Mouse (Mus musculus) heart, adult 8-10 months (tissue): ENCODE results near the gene Oip5. TPM values are rescaled to one million over a fixed set of nuclear protein-coding genes. Genes with fewer than 3 reads are reported as not detected.
A peak's percentile ranks its signal among the peaks of the same experiment; 100 is the strongest.
"Not testable (repeated sequence)": the region's sequence is repeated elsewhere in the genome, so short reads cannot be mapped to it uniquely, and the experiment has no call there.

ENCODE experiments used
- DNase-seq: peaks from one replicate; pipeline ENCODE4 v3.0.0; 2022; ENCODE audit warnings: low spot score
- total RNA-seq, 4 experiments: library from RNA; stranded (reverse); gene quantifications; 2 replicates each; pipeline ENCODE4 v1.2.4; 2022

The Oip5 gene
- total RNA-seq, result 1 to 10 TPM in 1 of 4 experiments, under 1 TPM in 3; 0.34 to 1.2 (median 0.58) TPM

GRCm38 (mm10) chr2:119618199-119618982 lies at the start of gene Oip5, which contains the start of gene Nusap1:
Gene Oip5, minus strand, starts transcription at chr2:119618469.
Gene Nusap1, plus strand, starts transcription at chr2:119618298.
- DNase-seq, result peak; percentile 94

GRCm38 (mm10) chr2:119665744-119666143 lies 47.5 kb upstream of the Oip5 start:
- not testable (repeated sequence) for DNase-seq

GRCm38 (mm10) chr2:119662220-119663182 lies 44.2 kb upstream of the Oip5 start, which contains the start of gene Ndufaf1:
Gene Ndufaf1, minus strand, starts transcription at chr2:119662827.
- DNase-seq, result peak; percentile 90

GRCm38 (mm10) chr2:119644254-119644653 lies 26.0 kb upstream of the Oip5 start:
- DNase-seq, result no peak

GRCm38 (mm10) chr2:119641214-119641912 lies 23.1 kb upstream of the Oip5 start:
- DNase-seq, result no peak

- no peak for DNase-seq
Measured at GRCm38 (mm10) chr2:119636781-119637180, 18.5 kb upstream of the Oip5 start.

GRCm38 (mm10) chr2:119621302-119621701 lies 3.0 kb upstream of the Oip5 start:
- DNase-seq, result no peak

- DNase-seq, result not testable (repeated sequence)
Measured at GRCm38 (mm10) chr2:119619002-119619401, 733 bp upstream of the Oip5 start.

GRCm38 (mm10) chr2:119617841-119618198 lies 449 bp downstream of the Oip5 start:
- DNase-seq, result no peak

- DNase-seq, result no peak
Measured at GRCm38 (mm10) chr2:119607023-119607422, 11.2 kb downstream of the Oip5 start.

GRCm38 (mm10) chr2:119605361-119605973 lies 12.8 kb downstream of the Oip5 start:
- no peak for DNase-seq

GRCm38 (mm10) chr2:119603909-119604308 lies 14.4 kb downstream of the Oip5 start:
- no peak for DNase-seq

- no peak for DNase-seq
Measured at GRCm38 (mm10) chr2:119602488-119602887, 15.8 kb downstream of the Oip5 start.

- not testable (repeated sequence) for DNase-seq
Measured at GRCm38 (mm10) chr2:119601575-119601974, 16.7 kb downstream of the Oip5 start.

- DNase-seq, result no peak
Measured at GRCm38 (mm10) chr2:119601027-119601426, 17.2 kb downstream of the Oip5 start.

- no peak for DNase-seq
Measured at GRCm38 (mm10) chr2:119596781-119597330, 21.4 kb downstream of the Oip5 start.

- DNase-seq, result no peak
Measured at GRCm38 (mm10) chr2:119595308-119595707, 23.0 kb downstream of the Oip5 start.

- peak; percentile 99 for DNase-seq
Measured at GRCm38 (mm10) chr2:119594113-119594981, 23.9 kb downstream of the Oip5 start.

- no peak for DNase-seq
Measured at GRCm38 (mm10) chr2:119593765-119594112, 24.5 kb downstream of the Oip5 start.

GRCm38 (mm10) chr2:119591247-119591646 lies 27.0 kb downstream of the Oip5 start:
- DNase-seq, result no peak
